Mouse (Mus musculus) B cell, adult 2 months (primary cell): ENCODE measurements around the gene Car8.

ENCODE experiments used
- DNase-seq, 2 experiments: peaks; one replicate each; pipeline ENCODE4 v3.0.0; 2022

Gene Car8

DNA sequence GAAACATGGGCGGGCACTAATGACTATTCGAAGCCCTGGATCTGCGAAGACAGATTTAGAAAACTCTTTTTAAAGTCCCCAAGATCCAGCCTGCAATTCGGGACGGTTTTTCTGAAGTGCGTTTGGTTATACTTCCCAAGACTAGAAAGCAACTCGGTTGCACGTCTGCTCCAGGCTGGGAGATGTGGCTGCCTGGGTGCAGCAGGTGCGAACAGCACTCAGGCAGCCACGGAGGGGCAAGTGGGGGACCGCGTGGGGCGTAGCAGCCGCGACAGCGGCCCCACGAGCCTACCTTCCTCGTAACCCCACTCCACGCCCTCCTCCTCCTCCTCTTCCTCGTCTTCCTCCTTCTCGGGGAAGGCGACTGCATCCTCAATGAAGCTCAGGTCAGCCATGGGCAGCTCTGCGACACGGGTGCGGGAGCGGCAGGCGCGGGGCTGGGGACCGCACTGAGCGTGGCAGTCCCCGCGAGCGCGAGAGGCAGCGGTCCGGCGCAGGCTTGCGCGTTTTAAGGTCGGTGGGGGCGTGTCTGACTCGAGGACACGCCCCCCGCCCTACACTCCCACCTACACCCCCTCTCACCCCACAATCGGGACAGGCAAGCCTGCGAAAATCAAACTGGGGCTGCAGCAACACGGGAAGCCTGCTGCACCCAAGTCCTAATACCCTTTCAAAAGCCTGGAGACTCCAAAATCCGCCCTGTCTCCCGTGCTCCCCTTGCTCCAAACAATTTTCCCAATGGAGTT, at the start of gene Car8:
Car8 (minus strand) TSS at position 482 of the 746 bp plus-strand sequence.
- DNase-seq = no peak

DNA sequence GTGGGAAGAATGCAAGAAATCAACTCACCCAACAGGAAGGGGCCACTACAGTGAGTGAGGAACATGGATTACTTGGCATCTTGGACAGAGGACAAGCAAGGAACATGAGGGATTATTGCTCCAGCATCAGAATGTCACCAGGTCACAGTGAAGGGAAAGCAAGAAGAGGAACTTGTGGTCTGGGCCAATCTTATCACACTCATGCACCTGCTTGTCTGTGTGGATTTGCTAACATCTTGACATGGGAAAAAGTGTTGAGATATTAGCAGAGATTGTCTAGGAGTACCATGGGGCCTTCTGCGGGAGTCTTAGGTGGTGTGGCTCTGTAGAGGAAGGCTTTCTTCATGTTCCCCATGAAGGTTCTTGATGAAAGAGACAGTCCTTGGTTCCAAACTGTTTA, 46.1 kb upstream of the Car8 start:
- no peak for DNase-seq

DNA sequence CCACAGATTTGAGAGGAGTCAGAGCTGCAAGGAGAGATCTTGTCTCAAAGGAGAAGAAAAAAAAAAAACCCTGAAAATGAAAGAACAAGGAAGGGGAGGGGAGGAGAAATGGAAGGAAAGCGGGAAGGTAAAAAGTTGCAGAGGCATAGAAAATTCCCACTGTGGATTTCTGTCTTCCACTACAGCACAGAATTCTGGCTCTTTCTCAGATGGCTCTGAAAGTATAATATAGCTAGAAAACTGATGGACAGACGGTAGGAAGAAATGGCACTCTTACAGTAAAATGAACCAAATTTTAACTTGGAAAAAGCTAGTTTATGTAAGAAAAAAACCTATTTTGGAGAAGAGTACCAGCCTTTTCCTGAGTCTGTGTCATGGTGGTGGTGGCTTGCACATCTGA, 39.3 kb upstream of the Car8 start:
- DNase-seq = no peak

DNA sequence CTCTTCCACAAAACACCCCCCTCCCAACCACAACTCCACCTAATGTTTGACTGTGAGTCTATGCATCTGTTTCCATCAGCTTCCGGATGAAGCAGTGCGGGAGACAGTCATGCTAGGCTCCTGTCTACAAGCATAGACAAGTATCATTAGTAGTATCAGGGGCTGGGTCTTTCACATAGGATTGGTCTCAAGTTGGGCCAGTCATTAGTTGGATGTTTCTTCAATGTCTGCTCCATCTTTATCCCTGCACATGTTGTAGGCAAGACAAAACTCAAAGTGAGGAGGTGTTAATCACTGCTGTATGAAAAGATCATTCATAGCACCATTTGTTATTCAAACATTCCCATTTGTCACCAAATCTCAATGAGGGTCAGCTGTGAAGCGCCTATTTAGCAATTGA, 11.0 kb upstream of the Car8 start:
- DNase-seq = no peak

DNA sequence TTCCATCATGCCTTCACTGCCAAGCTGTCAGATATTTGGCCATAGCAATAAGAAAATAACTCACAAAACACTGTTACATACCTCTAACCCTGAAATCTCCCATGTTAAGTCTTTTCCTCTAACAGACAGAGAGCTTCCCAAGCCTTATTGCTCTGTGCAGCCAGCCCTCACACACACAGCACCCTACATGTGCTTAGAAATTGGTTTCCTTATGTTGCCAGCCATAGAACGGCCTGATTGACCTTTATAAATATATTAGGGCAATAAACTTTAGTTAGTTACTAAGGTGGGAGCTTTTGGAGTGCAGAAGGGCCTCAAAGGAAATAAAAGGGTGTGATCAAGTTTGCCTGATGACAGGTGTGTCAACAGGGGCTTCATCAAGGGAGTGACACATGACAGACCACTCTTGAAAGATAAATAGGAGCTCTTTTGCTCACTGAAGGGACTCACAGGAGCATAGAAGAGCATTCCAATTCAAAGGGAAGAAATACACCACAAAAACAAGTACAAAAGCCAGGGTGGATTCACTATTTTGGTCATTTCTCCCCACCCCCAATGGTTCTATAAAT, 6.7 kb upstream of the Car8 start:
- DNase-seq = no peak

DNA sequence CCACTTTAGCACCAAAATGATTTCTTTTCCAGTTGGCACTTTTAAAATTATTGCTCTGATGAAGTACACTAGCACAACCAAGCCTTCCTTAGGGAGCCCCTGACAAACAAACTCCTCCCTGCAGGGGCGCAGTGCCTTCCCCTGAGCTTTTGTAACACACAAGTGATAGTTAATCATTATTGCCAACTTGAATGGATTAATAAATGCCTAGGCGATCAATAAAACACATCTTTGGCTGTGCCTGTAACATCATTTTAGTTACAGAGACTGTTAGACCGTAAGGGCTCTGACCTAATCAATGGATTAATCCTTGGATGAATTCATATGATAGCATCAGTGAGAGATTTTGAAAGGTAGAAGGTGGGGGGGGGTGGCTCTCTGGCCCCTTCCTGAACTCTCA, 6.2 kb upstream of the Car8 start:
- no peak for DNase-seq

DNA sequence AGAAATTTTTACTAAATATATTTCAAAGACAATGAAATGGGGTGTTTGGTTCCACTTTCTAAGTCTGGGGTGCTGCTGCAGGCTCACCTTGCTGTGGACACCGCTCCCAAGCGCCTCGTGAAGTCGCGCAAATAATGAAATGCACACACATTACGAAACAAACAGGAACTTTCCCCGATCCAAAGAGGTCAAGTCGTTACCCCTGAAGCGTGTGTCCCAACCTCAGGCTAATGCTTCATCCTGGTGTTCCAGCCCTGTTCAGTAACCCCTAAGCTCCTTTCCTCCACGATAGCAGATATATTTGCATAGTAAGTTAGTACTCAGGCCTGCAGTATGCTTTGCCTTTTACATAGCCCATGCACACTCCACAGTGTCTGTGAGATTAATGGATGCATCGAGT, 858 bp upstream of the Car8 start:
- no peak for DNase-seq

DNA sequence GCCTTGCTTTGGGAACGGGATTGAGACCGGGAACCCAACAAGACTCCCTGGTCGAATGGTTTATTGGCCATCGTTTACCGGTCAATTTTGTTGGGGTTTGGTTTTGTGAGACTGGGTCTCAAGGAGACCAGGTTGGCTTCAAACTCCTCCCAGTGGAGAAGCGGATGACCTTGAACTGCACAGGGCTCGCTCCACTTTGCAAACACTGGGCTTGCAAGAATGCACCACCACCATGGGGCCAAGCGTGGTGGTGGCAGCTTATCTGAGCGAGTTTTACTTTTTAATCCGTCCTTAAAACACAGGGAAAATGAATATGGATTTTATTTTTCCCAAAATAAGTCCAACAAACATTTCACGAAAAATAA, 447 bp upstream of the Car8 start:
- DNase-seq = no peak

DNA sequence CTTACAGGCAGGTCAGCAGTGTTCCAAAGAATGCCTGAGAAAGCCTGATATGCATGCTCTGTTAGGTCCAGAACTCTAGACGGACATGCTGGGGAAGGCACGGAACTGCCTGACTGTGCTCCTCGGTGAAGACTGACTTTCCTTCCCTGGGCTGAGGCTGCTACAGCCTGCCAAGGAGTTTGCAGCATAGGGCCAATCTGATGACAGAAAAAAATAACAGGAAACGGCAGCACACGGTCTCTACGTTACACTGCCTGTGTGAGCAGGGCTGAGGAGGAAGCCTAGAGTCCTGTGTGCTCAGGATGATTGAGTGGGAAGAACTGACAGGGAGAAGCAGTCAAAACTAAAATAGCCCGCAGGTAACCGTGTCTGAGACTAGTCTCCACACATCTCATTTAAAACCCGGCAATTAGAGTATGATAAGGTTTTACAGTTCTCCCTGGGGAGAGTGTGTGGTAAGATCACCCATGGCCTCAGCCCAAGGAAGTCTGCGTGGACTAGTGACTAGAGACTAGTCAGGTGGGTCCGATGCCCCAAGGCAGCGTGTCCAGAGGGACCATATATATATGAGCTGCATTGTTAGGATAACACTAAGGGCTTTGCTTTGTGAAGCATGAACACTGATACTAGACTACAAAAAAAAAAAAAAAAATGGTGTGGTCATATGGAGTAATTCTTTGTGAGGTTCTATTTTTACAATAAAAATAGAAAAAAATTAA, 6.3 kb downstream of the Car8 start:
- no peak for DNase-seq

DNA sequence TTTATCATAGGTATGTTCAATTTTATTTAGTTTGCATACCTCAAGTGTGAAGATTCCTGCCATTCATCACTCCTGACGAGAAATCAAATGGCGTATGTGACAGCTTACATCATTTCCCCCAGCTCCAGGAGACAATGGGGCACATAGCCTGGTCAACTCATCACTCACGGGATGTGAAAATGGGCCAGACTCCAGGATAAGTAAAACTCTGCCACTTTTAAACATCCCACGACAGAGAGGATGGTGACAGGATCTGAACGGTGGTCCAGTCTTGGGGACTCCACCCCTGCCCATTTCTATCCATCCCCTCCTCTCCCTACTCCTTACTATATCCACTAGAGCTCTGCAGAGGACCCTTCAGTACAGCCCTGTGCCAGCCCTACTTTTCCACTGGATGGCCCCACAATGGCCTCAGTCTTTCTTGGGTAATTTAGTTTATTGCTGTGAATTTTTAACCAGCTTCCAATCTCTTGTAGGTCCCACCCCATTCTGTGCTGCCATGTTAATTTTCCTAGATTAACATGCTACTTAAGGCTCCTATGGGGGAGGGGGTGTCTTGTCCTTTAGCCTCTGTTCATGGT, 7.5 kb downstream of the Car8 start:
- no peak for DNase-seq

DNA sequence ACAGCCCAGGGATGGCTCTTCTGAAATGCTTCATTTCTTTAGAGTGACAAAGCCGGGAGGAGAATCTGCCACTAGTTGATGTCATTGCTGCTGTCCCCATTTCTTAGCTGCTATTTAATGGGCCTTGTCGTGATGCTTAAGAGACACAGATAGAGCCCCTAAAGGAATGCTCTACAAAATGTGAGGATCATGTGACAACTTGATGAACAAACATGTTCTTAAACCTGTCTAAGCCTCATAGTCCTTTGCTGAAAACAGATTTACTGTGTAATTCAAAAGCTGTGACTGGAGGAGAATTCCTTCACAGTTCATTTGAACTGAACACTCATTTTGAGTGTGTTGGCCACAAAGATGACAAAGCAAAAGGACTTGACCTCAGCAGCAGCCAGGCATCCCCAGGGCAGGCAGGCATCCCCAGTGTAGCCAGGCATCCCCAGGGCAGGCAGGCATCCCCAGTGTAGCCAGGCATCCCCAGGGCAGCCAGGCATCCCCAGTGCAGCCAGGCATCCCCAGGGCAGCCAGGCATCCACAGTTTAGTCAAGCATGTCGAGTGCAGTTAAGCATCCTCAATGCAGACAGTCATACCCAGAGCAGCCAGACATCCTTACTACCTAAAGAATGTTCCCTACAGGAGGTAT, 9.1 kb downstream of the Car8 start:
- DNase-seq = no peak

DNA sequence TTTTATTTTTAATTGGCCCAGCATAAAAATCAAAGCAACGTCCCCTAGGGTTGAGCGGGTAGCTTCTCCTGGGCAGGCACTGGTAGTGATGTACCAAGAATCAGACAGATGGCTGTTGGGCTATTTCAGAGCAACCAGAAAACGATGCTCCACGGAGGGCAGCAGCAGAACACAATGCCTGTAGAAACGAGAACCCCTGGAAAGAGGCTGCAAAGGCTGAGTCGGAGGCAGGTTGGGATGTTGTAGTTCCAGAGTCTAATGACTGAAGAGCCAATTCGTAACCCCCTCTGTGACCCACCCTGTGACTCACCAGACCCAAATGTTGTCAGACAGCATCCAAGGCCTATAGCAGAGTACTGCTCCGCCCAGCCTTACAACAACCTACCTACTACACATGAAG, 19.9 kb downstream of the Car8 start:
- DNase-seq = no peak

DNA sequence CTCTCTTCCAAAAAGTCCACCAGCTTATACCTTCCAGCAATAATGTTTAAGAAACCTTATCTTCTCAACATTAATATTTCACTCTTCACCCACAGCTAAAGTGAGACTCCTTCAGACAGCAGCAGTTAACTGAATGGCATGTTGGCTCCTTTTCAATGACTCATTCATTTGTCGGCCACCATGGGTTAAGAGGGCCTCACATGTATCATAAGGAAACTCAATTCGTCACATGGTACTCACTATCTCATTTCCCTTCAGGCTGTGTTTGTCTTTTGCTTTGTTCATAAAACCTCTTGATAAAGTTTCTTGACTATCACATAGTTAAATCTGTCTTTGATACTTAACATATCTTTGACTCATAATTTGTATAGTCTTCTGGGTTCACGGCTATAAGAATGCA, 20.8 kb downstream of the Car8 start:
- DNase-seq = no peak

DNA sequence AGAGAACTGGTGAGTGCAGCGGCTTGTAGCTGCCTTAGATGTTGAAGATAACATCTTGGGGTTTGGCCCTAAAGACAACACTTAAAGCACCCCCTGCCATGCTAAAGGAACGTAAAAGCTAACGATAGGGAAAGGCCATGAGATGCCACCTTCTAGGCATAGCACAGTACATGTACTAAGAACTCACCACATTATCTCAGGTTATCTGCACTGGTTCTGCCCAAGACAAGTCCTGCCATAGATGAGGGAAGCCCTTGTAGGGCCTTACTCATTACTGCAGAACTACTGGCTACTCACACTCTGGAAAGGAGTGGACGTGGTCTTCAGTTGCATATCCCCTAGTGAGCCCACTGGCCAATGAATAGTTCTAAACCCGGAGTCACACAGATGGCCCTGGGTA, 21.6 kb downstream of the Car8 start:
- DNase-seq = no peak

DNA sequence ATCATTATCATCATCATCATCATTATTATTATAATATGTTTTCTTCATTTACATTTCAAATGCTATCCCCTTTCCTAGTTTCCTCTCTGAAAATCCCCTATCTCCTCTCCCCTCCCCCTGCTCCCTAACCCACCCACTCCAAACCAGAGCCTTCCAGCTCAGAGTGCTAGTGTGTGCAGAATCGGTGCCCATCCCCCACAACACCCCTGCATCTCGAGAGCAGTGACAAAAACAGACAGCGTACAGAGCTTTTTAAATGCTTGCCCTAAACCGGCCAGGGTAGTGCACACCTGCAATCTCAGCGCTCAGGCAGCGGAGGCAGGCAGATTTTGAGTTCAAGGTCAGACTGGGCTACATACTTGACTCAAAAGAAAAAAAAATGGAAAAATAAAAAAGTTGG, 22.3 kb downstream of the Car8 start:
- no peak for DNase-seq

DNA sequence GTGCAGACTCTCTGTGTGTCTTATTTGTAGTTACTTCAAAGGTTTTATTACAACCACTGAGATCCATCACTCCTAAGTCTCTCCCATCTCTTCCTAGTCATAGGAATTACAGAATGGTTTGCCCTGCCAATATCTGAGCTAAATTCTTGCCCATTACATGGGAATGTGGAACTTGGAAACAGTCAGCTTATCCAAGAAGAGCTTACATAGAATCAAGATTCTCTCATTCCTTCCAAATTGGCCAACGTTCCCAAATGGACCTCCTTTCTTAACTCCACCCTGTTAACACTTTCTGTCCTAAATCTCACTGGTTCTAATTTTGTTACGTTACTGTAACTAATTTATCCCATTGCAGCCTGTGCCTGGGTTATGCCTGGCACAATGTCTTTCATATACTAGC, 25.2 kb downstream of the Car8 start:
- DNase-seq = no peak

DNA sequence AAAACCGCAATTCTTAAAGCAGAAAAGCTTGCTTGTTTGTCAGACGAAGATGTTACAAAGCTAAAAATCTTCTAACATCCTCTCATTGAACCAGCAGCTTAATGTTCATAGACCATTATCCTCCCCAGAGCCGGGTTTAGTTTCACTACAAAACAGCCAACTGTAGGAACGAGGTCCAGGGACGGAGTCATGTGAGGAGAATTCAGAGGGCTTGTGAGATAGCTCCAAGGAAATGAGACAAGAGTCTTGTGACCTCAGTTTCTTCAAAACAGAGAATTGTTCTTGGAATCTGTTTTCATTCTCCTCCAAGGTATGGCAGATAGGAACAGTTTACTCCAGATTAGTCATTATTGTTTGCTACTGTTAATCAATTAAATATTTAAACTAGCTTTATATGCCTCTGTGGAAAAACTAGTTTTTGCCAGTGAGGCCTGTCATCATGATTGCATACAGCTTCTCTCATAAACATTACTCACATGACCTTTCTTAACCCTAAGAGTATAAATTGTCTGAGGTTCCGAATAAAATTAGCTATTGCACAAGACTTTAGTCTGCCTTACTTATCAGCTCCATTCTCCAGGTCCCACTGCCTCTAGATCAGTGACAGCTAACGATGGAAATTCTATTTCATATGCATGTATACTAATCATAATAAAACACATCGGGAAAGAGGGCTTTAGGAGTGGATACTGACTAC, 25.8 kb downstream of the Car8 start:
- DNase-seq = no peak

DNA sequence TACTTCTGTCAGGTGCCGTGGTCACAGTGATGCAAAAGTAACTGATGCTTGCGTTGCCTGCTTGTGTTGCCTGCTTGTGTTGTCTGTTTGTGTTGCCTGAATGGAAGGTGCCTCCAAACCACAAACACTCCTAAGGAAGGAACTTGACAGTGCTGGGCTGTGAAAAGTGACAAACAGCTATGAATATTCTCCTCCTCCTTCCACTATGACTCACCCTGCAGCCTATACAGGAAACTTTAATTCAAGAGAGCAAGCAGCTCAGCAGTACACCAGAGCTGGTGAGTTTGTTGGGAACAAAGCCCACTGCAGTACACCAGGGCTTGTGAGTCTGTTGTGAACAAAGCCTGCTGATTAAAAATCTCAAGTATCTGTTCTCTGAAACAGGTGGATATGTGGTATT, 28.4 kb downstream of the Car8 start:
- DNase-seq = no peak

DNA sequence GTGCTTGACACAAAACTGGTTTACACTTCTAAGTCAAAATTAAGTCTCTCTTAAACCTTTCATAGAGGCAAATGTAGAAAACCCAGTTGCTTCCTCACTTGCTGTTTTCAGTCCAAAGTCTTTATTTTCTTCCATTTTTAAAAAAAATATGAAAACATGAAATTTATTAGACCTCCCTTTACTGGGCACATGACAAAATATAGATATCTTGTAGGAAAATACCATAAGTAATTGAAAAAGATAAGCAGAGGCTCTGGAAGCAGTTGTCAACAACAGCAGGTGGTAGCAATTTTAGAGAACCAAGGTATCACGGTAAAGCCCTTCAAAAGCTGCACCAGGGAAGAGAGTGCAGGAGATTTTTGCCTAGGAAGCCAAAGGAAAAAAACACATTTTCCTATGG, 30.9 kb downstream of the Car8 start:
- no peak for DNase-seq

DNA sequence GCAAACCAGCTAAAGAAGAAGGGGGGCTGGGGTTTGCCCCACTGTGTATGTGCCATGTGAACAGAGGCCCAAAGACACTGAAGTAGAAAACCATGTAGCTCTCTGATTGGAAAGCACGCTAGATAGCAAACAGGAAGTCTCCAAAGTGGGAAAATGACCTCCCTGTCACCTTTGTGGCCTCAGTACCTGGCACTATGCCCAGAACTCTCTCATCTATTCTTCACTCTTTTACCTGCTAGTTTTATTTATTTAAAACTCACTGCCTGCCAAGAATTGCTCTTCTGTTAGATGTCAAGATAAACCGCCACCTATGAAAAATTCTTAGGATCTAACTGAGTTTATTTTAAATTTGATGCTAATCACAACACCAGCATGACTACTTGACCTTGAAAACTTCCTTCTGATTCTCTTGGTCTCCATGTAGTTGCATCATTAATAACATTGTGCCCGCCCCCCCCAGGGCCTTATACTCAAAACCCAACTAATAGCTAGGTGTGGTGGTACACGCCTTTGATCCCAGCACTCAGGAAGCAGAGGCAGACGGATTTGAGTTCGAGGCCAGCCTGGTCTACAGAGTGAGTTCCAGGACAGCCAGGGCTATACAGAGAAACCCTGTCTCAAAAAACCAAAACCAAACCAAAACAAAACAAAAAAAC, 31.8 kb downstream of the Car8 start:
- no peak for DNase-seq

DNA sequence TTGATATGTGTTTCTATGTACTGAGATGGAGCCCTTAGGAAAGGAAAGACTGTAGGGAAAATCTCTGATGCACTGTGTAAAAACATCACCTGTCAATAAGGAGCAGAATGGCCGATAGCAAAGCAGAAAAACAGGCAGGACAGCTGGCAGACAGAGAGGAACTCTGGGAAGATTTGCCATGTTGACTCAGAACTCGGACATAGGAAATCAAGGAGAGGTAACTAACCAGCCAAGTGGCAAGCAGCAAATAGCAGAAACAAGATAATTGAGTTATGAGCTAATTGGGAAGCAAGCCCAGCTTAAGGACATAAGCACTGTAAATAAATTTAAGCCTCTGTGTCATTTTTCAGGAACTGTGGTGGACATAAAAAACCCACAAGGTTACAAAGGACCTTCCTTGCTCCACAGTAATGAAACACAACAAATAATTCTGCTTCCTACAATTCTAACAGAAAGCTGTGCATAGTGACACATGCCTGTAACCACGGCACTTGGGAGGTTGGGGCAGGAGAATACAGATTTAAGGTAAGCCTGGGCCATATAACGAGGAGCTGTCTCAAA, 33.7 kb downstream of the Car8 start:
- DNase-seq = no peak

DNA sequence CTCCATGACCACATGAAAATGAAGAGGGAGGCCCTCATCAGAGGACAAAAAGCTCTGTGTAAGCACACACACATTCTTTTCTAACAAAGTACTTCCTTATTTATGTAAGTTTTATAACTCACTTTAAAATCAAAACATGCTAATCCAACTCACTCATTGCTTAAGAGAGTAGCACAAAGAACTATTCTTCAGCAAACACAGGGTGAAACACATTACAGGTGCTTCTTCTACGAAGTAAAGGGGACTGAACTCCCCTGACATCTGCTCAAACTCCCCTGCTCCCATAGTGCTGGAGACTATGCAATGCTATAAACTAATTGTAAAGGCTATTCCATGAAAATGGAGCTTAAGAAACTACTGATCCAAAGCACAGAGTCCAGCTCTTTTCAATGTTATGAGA, 35.5 kb downstream of the Car8 start:
- DNase-seq = no peak
